Mouse (Mus musculus) E14TG2a.4 (cell line): ENCODE results near the gene Gm20767.
"Not testable (repeated sequence)": the region's sequence is repeated elsewhere in the genome, so short reads cannot be mapped to it uniquely, and the experiment has no call there.

Experiments
- H3K27me3 ChIP-seq: 2 replicates; pipeline ENCODE4 v1.6.1; 2014; ENCODE audit warnings: low read length, control low read depth; ENCODE audit not compliant: insufficient read depth
- H3K36me3 ChIP-seq: 2 replicates; pipeline ENCODE4 v1.6.1; 2014; ENCODE audit warnings: low read length, control low read depth; ENCODE audit not compliant: insufficient read depth
- H3K4me1 ChIP-seq: replicated peaks from 2 replicates; pipeline ENCODE4 v1.6.1; 2014; ENCODE audit warnings: low read depth, low read length, control low read depth
- H3K4me3 ChIP-seq: replicated peaks from 2 replicates; pipeline ENCODE4 v1.5.1; 2014; ENCODE audit warnings: mild to moderate bottlenecking, low read length
- H3K9me3 ChIP-seq: 2 replicates; pipeline ENCODE4 v1.6.1; 2014; ENCODE audit warnings: low read length, control low read depth

Gene Gm20767

GRCm38 (mm10) chr13:120139946-120140345 lies at the start of gene Gm20767:
Gm20767 (plus strand) TSS chr13:120140246.
- not testable (repeated sequence) for H3K36me3 ChIP-seq, H3K4me1 ChIP-seq, H3K27me3 ChIP-seq, H3K9me3 ChIP-seq, H3K4me3 ChIP-seq

DNA sequence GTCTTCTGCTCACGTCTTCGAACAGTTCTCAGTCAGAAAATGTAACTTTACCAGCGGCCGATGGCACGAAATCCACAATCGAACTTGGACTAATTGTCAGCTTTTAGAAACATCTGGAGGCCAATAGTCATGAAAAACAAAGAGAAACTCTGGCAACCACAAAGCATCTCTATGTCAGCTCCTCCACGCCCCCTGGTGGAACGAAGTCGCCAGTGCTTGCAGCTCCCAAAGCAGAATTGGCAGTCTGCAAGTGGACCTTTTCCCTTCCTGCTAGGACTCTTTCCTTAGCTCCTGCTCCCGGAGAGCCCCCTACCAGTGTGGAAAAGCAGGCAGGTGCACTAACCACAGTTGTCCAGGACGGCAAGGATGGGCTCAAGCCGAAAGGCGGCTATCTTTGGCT lies 47.1 kb upstream of the Gm20767 start:
- H3K36me3 ChIP-seq, H3K4me1 ChIP-seq, H3K9me3 ChIP-seq, H3K4me3 ChIP-seq, H3K27me3 ChIP-seq: not testable (repeated sequence)

DNA sequence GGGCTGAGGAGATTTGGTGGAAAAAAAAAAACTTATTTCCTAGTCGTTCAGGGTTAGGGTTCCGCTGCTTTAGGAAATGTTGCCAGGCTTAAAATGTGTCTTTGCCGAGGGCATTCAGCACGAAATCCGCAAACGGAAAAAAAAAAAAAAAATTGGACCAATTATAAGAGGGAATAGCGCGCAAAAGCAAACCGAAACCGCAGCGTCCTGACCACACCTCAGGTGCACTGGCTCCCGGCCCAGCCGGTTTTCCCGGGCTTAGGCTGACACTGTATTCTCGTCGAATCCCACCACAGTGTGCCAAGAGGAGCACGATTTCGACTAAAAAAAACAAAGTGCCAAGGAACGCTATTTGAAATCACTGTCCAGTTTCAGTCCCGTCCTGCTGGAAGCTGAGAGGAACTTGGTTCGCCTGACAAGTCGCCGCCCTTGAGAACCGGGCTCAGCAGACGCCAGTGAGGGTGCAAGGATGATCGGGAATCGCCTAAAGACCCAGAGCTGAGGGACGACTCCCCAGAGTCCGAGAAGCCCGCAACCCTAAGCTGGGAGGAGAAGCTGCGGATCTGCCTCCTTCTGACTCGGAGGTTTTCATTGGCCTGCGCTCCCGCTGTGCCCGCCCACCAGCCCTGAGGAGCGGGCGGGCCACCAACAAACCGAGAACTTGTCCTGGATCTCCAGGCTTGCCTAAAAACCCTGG lies 43.7 kb upstream of the Gm20767 start:
- not testable (repeated sequence) for H3K4me1 ChIP-seq, H3K27me3 ChIP-seq, H3K9me3 ChIP-seq, H3K36me3 ChIP-seq
- peak overlapping the region; percentile 43; the same call in 1 of the 2 replicates for H3K4me3 ChIP-seq

GRCm38 (mm10) chr13:120096938-120097256 lies 43.1 kb upstream of the Gm20767 start:
- not testable (repeated sequence) for H3K27me3 ChIP-seq, H3K4me1 ChIP-seq, H3K9me3 ChIP-seq

DNA sequence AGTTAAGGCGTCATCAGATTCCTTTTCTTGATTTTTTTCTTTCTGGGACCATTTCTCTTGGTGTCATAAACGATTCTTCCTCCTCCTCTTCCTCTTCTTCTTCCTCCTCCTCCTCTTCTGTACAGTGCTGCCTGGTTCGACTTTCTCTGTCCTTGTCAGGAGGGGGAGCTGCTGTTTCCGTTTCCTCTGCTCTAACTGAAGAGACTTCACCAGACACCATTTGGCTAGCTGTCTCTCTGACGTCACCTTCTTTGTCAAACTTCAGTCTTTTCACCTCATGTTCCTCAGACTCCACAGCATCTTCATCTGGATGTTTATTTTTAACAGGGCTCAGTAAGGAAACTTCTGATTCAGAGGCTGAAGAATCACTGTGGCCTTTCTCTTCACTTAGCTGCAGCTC lies 40.7 kb upstream of the Gm20767 start:
- not testable (repeated sequence) for H3K27me3 ChIP-seq, H3K9me3 ChIP-seq, H3K4me3 ChIP-seq, H3K4me1 ChIP-seq, H3K36me3 ChIP-seq

More at GRCm38 (mm10) chr13:120096938-120097256, 43.1 kb upstream of the Gm20767 start:
- H3K36me3 ChIP-seq, H3K4me3 ChIP-seq: not testable (repeated sequence)

- not testable (repeated sequence) for H3K27me3 ChIP-seq
These were observed 33.5 kb upstream of the Gm20767 start for GRCm38 (mm10) chr13:120106504-120106903.

GRCm38 (mm10) chr13:120107000-120107399 lies 33.0 kb upstream of the Gm20767 start:
- not testable (repeated sequence) for H3K27me3 ChIP-seq, H3K4me1 ChIP-seq, H3K9me3 ChIP-seq, H3K36me3 ChIP-seq, H3K4me3 ChIP-seq

More at GRCm38 (mm10) chr13:120106504-120106903, 33.5 kb upstream of the Gm20767 start:
- not testable (repeated sequence) for H3K9me3 ChIP-seq, H3K4me3 ChIP-seq, H3K36me3 ChIP-seq, H3K4me1 ChIP-seq

- H3K27me3 ChIP-seq, H3K4me1 ChIP-seq, H3K36me3 ChIP-seq, H3K9me3 ChIP-seq, H3K4me3 ChIP-seq: not testable (repeated sequence)
These were observed 2.3 kb downstream of the Gm20767 start for GRCm38 (mm10) chr13:120142348-120142747.

- H3K4me1 ChIP-seq, H3K4me3 ChIP-seq, H3K27me3 ChIP-seq, H3K9me3 ChIP-seq, H3K36me3 ChIP-seq: not testable (repeated sequence)
These were observed 9.8 kb downstream of the Gm20767 start for GRCm38 (mm10) chr13:120149660-120150407.

GRCm38 (mm10) chr13:120150589-120150988 lies 10.5 kb downstream of the Gm20767 start:
- not testable (repeated sequence) for H3K4me3 ChIP-seq, H3K27me3 ChIP-seq, H3K9me3 ChIP-seq, H3K4me1 ChIP-seq, H3K36me3 ChIP-seq

- not testable (repeated sequence) for H3K4me1 ChIP-seq, H3K4me3 ChIP-seq, H3K9me3 ChIP-seq, H3K27me3 ChIP-seq, H3K36me3 ChIP-seq
These were observed 28.3 kb downstream of the Gm20767 start for GRCm38 (mm10) chr13:120168301-120168700.

DNA sequence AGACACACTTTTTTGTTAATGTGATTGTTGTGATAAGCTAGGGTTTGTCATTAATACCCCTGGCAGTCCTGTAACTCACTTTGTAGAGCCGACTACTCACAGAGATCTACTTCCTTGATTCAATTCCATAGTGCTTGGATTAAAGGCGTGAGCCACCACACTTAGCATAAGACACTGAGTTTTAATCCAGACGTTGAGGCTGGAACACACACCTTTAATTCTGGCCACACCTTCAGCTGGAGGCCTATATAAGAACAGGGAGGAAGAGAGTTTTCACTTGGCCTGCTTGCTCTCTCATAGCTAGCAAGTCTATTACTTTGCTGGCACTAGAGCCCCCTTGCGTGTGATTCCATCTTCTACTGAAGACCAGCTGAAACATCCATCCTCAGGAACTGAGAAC lies 32.1 kb downstream of the Gm20767 start, which contains the start of gene Gm21818:
Gene Gm21818, plus strand, starts transcription at position 301 of the 400 bp plus-strand sequence.
- H3K4me3 ChIP-seq, H3K9me3 ChIP-seq, H3K4me1 ChIP-seq, H3K36me3 ChIP-seq, H3K27me3 ChIP-seq: not testable (repeated sequence)

GRCm38 (mm10) chr13:120196189-120196821 lies 56.3 kb downstream of the Gm20767 start:
- not testable (repeated sequence) for H3K27me3 ChIP-seq

More at GRCm38 (mm10) chr13:120196189-120196821, 56.3 kb downstream of the Gm20767 start:
- not testable (repeated sequence) for H3K4me1 ChIP-seq, H3K4me3 ChIP-seq, H3K36me3 ChIP-seq, H3K9me3 ChIP-seq
